Mouse (Mus musculus): ENCODE measurements around the gene H6pd.
"Not testable (repeated sequence)": the region's sequence is repeated elsewhere in the genome, so short reads cannot be mapped to it uniquely, and the experiment has no call there.

The H6pd gene

DNA sequence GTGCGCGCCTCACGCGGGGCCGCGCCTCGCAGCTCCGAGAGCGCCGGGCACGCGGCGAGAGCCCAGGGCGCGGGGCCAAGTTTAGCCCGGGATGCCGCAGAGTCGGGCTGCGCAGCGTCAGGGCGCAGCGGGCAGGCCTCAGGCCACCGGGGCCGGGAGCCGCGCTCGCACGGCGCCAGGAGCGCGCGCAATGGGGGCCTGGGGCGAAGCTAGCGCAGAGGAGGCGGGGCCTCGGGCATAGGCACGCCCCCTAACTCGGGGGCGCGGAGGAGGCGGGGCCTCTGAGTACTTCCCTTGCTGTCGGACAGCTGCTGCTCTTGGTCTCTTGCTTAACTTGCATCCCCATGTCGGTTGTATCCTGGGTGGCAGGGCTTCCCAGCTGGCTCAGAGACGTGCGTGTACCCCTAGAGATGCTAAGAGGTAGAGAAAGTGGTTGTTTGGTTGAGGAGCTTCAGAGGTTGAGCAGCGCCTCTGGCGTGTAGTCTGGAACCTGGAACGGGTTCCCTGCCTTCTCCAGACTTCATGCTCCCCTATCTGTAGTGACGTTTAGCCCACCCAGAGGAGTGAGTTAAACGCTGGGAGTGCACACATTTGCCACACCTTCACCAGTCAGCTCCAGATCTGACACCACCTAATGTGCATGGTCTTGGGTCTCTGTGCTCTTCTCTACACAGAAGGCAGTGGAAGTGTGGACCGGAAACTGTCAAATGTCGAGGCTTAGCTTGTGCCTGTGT, at the start of gene H6pd:
Gene H6pd (minus strand): TSS at position 171 of the 734 bp plus-strand sequence.
- DNase-seq (ENCODE audit: low spot score in 2 of 2), result peak; percentile 76 to 82

DNA sequence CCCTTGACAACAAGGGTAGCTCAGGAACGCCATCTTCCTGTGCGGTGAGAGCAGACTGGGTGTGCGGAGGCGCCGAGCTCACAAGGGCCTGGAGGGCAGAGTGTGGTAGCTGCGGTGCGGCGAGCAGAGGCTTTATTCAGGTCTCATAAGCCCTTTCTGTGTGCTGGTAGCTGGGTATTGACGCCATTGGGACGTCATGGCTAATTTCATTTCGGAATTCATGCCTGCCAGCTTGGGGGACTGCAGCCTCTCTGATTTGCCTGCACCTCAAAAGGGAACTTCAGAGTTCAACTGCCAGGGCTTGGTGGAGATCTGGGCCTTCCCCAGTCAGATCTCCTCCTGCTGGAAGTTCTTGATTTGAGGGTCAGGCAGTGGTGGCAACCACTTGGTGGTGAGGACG, 48.9 kb upstream of the H6pd start:
- no peak for DNase-seq (ENCODE audit: low spot score in 2 of 2)

DNA sequence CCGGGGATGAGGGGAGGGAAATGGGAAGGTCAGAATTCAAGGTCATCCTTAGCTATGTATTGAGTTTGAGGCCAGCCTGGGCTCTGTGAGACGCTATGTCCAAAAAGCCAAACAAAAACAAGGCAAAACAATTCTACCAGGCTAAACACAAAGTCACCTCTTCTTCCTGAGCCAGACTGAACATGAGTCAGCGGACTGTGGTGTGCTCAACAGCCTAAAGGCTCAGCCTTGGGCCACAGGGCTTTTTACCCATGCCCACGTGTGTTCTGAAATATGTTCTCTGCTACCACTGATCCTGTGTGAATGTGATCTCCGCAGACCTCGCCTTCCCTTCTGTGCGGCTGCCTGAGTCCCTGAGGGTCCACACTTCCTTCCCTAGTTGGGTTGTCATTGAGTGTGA, 47.3 kb upstream of the H6pd start:
- no peak for DNase-seq (ENCODE audit: low spot score in 2 of 2)

DNA sequence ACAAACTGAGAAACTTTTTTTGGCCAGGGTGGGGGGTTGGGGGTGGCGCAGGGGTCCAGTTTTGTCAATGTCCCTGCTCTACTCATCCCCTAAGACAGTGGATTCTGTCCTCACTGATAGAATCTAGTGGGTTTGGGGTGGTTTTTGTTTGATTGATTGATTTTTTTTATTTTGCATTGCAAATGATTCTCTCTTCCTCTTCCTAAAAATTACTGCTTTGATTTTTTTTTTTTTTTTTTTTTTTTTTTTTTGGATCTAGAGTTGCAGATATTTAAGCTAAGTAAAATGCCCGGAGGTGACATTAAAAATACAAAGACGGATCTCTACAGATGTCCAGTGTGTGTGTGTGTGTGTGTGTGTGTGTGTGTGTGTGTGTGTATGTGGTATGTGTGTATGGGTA, 43.6 kb upstream of the H6pd start:
- DNase-seq (ENCODE audit: low spot score in 2 of 2), result no peak

DNA sequence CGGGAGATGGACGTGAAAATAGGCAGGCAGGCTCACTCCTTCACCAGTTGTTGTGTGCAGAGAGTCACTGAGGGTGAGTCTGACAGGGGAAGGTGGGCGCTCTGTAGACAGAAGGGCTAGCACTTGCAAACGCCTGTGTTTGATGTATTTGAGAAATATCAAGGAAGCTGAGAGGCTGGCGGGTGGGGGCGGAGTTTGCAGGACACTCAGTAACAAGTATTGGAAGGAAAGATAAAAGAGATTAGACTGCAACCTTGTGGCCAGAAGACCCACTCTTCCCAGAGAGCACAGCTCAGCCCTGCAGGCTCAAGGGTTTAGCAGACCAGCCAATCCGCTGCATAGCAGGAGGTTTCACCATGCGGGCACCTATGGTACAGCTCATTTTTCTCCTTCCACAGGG, 42.7 kb upstream of the H6pd start:
- no peak for DNase-seq (ENCODE audit: low spot score in 2 of 2)

DNA sequence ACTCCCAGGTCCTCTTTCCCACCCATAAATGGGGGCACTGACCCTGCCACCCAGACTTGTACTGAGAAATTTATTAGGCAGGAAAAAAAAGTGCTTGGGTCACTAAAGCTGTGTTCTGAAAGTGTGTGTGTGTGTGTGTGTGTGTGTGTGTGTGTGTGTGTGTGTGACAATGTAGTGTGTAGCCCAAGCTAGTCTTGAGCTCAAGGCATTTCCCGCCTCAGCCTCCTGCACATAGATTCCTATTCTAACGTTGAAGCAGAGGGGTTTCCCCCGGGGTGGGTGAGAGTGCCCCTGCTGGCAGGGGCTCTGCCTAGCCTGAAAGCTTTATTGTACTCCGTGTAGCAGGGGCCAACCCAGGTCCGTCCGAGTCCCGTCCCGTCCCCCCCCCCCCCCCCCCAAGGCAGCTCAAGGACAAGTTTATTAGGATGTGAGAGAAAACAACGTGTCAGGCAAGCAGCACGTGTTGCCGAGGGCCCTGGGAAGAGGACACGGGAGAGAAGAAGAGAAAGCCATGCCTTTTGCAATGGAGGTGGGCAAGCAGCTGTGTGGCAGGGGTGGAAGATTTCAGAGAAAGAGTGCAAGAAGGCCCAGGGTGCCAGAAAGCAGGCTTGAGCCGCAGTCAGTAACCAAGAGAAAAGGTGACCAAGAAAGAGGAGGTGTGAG, 40.9 kb upstream of the H6pd start:
- DNase-seq (ENCODE audit: low spot score in 2 of 2), result no peak

DNA sequence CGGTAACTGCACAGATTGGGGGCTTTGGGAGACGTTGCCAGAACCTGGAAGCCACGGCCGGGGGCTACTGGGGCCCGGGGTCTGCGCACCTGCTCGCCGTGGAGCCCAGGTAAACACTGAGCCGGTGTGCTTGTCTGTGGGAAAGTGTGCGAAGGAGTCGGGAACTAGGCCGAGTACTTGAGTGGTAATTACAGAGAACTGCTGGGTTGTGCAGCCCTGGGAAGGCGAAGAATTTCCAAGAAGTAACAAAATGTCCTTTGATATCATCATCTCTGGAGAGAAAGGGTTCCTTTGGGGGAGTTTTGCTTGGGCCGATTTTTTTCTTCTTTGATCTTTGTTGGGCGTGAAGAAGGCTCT, 40.3 kb upstream of the H6pd start:
- DNase-seq (ENCODE audit: low spot score in 2 of 2), result no peak

DNA sequence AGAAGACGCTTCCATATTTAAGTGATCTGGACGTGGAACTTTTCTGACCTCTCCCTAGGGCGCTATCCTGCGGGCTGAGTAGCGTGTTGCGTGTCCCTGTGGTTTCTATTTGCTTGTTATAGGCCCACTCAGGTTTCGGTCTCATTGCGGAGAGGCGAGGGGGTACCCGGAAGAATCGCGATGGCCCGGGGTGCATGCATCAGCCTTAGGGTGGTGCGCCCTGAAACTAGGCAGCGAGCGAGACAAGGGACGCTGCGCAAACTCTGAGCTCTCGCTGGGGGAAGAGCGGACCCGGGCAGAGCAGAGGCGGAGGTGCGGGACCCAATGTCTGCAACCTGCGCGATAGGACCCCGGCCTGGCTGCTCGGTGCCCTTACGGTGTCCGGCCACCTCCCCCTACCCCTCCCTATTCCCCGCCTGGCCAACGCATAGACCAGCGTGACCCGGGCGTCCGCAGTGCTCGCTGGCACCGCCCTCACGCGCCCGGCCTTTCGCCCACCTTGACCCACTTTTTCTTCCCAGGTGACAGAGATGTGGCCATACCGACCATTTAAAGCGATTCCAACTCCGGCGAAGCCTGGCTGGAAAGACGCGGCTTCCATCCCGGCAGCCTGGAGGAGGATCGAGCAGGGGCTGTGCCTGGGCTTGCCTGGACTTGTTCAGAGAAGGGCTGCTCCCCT, 39.8 kb upstream of the H6pd start:
- no peak for DNase-seq (ENCODE audit: low spot score in 2 of 2)

DNA sequence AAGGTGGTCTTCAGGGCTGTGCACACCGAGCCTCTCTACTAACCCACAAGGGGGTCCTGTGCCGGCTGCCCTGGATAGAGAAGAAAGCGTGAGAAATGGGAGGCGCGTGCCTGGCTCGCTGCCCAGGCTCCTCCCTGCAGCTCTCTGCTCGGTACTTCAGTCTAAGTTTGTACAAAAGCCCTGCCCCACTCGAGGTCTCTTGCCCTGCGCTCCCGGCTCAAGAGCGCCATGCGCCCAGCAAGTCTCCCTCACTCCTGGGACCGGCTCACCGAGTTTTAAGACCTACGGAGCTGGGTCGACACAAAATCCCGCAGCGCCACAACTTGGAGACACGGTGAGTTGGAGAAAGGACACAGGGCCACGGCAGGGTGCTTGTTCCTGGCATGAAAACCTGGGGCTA, 39.2 kb upstream of the H6pd start:
- DNase-seq (ENCODE audit: low spot score in 2 of 2), result no peak

DNA sequence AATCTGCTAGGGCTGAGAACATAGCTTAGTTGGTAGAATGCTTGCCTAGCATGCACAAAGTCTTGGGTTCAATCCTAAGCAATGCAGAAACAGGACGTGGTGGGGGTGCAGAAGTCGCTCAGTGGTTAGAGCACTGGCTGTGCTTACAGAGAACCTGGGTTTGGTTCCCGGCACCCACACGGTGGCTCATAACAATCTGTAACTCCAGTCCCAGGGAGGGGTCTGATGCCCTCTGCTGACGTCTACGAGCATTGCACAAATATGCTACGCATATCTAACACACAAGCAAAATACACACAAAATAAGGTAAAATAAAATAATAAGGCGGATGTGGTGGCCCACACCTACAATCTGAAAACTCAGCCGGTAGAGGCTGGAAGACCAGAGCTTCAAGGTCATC, 34.8 kb upstream of the H6pd start:
- DNase-seq (ENCODE audit: low spot score in 2 of 2), result no peak

DNA sequence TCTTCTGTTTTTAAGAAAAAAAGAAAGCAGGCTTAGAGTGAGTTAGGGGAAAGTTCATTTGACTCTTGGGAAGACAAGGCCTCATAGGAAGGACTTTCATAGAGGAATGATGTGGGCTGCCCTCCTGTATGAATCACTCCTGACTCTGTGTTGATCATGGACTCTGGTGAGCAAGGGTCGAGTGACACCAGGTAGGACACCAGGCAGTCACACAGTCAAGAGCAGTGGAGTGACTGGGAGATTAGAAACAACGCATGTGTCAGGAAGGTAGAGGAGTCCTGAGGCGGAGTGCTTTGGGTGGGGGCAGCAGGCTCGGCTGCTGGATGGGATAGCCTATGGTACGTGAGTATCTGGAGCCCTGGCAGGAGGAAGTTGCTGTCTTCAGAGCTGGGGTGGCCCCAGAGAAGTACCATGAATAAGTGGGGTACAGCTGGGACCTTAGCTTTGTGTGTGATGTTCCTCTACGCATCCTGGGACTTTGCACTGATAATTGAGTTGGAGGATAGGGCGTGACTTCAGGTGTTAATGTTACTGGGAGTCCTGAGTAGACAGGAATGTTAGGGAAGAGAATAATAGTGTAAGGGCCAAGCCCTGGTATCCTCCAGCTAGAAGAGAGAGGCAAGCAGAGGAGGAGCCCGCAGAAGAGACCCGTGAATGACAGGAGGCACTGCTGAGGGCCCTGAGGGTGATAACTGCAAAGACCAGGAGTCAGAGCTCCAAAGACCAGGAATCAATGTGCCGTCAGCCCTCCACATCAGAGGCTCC, 32.7 kb upstream of the H6pd start:
- DNase-seq (ENCODE audit: low spot score in 2 of 2), result no peak

DNA sequence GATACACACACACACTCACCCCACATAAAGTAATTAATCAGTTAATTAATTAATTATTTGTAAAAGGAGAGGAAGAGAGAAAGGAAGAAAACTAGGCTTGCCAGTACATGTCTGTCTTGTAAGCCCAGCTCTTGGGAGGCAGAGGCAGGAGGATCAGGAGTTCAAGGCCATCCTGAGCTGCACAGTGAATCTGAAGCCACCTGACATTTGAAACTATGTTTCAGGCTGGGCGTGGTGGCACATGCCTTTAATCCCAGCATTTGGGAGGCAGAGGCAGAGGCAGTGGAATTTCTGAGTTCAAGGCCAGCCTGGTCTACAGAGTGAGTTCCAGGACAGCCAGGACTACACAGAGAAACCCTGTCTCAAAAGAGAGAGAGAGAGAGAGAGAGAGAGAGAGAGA, 32.0 kb upstream of the H6pd start:
- DNase-seq (ENCODE audit: low spot score in 2 of 2), result not testable (repeated sequence)

DNA sequence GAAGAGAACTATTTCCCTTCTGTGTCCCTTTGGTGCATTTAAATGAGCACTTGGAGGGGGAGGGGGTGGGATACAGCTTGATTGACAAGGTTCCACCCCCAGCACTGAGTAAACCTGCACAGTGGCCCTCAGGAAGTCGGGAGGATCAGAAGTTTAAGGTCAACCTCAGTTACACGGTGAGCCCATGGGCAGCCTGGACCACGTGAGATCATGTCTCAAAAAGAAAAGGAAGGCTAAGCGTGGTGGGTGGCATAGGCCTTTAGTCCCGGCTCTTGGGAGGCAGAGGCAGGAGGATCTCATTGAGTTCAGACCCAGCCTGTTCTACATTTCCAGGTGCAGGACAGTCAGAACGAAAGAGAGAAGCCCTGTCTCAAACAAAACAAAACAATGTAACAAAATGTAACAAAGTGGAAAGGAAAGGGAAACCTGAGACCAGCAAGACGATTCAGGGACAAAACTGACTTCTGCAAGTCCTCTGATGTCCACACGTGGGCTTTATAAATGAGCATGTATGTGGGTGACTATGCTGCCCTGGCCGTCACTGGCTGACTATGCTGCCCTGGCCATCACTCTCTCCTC, 31.3 kb upstream of the H6pd start:
- DNase-seq (ENCODE audit: low spot score in 2 of 2), result no peak

DNA sequence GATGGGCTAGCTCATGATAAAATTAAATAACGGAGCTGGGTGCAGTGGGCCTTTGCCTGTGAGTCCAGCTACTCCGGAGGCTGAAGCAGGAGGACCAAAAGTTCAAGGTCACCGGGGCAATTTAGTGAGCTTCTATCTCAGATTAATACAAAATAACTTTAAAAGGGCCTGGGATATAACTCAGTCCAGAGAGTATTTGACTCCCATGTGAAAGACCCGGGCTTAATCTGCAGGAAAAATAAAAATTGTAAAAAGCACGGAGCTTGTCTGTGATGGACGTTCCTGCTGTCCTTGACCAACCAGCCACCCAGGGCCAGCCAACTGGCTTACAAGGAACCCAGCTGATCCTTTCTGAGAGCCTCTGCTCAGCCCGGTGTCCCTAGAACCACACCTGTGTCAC, 29.7 kb upstream of the H6pd start:
- no peak for DNase-seq (ENCODE audit: low spot score in 2 of 2)

DNA sequence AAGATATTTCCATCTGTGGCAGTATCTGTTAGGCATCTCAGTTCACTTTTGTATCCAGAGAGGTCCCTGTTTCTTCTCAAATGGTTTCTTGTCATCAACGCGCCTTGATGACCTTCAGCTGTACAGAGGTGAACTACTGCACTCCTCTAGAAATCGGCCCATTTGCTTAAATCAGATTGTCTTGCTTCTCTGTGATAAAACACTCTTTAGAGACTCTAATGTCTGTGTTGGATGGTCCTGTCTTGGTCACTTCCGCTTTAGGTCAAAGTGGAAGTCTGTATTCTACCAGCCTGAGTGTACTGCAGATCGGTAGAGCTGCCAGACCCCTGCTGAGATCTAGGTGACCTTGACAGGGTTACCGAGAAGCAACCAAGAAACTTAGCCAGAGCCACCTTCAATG, 27.3 kb upstream of the H6pd start:
- DNase-seq (ENCODE audit: low spot score in 2 of 2), result no peak

DNA sequence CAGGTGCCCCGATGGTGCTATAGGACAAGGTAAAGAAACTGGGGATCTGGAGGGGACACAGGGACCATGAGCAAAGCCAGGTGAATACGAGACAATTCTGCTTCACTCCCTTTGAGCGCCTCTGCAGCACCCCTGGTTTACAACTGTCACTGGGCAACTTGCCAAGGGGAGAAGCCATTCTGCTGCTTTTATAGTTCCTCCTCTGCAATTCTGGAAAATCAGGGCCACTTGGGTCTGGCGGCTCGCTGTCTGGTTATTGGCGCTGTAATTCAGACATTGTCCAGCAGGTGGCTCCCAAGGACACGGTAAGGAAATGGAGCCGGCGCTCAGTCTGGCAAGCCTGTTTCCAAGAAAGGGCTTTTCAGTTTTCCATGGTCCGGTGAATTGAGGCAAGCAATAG, 26.5 kb upstream of the H6pd start:
- DNase-seq (ENCODE audit: low spot score in 2 of 2), result peak; percentile 70 to 90

DNA sequence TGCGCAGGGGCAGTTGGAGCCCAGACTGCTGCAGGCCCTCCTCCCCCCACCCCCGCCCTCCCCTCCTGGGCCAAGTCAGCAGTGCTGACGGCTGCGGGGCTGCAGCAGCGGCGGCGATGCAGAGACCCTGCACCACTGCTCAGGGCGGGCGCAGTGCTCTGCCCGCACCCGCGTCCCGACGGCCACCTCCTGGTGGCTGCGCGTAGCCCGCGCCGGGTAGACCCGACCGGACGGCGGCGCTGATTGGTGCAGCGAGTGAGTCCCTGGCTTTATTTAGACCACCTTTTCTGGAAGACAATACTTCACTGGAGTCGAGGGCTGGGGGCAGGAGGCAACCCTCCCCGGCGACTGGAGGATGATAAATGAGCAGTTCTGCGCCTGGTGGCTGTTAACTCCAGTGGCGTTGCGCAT, 24.4 kb upstream of the H6pd start:
- DNase-seq (ENCODE audit: low spot score in 2 of 2), result no peak

DNA sequence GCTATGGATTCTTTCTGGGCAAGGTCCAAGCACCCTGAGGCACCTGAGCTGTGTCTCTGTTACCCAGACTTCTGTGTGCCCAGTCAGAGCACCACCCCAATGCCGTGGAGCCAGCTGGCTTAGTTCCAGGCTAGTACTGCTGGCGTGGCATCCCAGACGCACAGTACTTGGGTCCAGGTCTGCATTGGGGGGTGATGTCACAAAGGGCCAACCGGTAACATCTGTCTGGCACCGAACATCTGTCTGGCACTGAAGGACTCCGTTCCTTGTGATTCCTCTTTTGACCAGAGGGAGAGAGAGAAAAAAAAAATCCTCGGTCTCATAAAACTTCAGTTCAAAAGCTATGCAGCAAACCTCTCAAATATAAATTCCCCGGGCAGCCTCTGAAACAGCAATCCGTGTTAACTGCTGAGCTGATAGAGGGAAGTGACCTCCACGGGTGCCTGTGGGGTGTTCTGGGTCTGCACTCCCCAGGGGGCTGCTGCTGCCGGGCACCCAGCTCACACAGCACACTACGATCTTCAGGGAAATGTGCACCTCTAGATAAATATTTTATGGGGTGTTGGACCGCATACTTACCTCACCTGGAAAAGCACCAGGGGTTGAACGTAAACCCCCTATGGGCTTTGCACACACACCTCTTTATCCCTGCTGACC, 22.5 kb upstream of the H6pd start:
- DNase-seq (ENCODE audit: low spot score in 2 of 2), result no peak

DNA sequence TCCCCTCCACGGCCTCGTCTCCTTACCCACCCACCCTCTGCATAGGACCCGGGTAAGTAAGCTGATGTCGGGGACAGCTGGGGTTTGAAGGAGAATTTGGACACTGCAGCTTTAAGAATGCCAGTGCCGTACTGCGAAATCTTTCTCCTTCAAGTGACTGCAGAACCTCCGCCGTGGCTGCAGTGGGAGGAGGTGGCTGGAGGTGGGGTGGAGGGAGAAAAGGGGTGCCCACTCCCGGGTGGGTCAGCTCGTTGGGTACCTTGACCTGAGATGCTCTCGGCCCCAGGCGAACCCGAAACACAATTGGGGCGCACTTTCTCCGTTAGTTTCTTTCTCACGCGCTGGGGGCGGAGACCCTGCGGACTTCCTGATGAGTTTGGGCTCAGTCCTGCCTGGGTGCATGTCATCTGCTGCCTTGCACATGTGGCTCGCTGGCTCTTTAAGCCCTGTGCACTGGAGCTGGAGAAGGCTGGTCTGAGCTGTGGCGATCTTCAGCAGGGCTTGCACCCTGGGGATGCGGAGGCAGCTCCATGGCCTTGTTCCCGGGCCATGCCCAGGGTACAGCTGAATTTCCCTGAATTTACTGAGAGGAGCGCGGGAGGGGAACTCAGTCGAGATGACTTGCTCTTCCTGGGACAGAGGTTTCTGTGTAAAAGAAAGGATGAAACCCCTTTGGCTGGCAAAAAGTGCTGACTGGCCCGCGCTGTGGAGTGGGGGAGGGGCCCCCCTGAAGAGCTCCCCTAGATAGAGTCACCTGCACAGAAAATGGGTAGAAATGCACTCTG, 21.8 kb upstream of the H6pd start:
- no peak for DNase-seq (ENCODE audit: low spot score in 2 of 2)

DNA sequence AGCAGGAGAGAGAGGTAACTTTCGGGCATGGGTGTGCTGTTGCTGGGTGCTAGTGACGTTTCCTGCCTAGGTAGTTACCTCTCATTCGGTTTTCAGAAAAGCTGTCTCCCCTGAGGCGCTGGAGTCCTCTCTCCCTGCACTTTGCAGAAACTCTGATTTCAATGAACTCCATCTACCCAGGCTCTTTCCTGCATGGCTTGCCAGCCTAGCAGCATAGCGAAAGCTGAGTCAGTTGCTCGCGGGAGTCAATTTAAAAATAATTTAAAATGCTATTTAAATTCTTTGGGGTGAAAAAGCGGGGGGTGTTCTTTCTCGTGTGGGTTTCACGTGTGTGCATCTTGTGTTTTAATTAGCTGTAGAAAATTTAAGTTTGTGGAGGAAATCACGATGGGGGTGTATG, 21.1 kb upstream of the H6pd start:
- no peak for DNase-seq (ENCODE audit: low spot score in 2 of 2)

DNA sequence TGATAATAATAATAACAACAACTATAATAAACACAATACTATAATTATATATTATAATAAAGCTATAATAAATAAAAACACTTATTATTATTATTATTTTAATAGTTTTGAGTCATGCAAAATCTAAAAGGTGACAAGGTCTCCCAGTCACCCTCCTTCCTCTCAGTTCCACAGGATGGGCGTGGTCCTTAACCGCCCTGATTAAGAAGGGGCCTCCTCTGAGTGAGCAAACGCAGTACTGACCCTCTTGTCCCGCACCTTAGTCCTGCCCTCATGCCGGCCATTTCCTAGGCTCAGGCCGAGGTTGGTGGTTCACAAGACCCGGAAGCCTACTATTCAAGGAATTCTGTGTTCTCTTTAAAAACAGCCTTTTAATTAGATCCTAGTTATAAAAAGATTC, 14.7 kb upstream of the H6pd start:
- DNase-seq (ENCODE audit: low spot score in 2 of 2), result no peak
